Mouse (Mus musculus): ENCODE results near the gene Eva1b.
A peak's percentile ranks its signal among the peaks of the same experiment; 100 is the strongest.

Gene Eva1b

DNA sequence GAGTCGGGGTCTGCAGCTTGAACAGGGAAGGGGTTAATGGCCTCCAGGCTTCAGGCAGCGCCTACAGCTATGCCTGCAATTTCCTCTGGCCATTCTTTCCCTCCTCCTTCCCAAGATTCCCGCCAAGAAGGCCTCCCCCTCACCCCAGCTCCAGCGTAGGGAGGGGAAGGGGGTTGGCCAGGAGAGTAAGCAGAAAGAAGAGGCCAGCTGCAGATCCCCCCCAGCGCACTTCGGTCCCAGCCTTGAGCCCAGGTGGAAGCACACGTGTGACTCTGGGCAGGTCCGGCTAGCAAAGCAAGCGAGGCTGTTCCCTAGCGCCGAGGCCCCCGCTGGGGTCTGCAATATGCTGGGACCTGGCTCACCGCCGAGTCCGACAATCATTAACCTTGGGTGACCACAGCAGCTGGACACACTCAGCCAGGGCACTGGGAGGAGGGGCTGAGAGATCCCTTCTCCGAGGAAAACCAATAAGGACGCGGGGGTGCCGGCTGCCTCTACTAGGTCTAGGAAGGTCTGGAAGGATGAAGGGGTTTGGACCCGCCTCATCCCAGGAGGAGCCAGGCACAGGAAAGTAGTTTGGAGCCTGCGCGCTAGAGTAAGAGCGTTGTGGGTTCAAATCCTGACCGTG is at the start of gene Eva1b:
TSS of gene Eva1b (plus strand) at position 212 of the 628 bp plus-strand sequence.
- peak in 1 of 2 experiments; percentile 35 for DNase-seq

DNA sequence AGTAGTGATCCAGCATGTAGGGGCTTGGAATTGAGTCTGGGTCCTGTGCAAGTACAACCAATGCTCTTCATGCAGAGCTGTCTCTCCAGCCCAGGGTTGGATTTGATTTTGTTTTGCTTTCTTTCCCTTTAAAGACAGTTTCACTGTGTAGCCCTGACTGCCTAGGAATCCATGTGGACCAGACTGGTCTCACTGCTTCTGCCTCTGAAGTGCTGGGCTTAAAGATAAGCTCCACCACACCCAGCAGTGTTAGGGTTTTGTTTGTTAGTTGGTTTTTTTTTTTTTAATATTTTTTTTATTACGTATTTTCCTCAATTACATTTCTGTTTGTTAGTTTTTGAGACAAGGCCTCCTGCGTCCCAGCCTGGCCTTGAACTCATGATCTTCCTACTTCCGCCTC is 48.2 kb upstream of the Eva1b start:
- DNase-seq, result no peak

DNA sequence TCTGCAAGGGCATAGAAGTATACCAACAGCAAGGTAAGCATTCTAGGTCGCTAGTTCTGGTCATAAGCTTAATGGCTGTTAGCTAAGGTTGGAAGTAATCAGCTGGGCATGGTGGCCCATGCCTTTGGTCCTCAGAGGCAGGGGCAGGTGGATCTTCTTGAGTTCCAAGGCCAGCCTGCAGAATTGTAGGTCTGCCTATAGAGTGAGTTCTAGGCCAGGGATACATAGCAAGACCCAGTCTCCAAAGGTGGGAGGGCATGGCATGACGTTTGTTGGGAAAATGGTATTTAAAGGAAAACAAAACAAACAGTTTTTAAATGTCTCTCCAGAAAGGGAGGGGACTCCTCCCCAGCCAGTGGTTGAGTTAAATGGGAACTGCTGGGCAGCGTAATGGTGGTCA is 46.8 kb upstream of the Eva1b start:
- DNase-seq, result no peak

DNA sequence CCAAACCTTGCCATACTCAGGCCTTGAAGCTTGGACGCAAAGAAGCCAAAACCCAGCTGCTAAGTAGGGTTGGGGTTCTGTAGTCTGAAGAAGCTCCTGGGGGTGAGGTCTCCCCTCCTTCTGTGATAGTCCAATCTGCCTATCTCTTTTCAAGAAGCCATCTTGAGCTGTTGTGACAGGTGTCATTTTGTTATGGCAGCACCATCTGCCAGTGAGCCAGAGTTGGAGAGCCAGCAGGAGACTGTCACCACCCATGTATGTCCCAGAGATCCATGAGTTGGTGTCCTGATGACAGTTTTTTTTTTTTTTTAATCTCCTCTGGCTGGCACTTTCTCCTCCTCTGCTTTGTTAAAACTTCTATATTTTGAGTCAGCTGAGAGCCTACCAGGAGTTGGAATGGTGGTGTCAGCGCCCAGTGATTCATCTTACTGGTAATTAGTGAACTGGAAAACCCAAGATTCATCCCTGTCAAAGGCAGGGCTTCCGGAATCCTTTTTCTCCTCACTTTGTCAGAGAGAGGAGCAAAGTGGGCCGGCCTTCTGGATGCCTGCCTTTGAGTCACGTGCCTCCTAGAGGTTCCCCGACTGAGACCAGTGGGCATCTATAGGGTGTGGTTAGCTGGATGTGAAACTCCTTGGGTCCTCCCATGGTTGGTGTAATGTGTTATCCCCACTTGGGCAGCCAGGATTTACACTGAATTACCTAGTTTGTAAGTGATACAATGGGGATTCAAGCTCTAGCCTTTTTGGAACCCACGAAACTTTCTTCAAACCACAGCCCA is 45.3 kb upstream of the Eva1b start:
- DNase-seq, result no peak

DNA sequence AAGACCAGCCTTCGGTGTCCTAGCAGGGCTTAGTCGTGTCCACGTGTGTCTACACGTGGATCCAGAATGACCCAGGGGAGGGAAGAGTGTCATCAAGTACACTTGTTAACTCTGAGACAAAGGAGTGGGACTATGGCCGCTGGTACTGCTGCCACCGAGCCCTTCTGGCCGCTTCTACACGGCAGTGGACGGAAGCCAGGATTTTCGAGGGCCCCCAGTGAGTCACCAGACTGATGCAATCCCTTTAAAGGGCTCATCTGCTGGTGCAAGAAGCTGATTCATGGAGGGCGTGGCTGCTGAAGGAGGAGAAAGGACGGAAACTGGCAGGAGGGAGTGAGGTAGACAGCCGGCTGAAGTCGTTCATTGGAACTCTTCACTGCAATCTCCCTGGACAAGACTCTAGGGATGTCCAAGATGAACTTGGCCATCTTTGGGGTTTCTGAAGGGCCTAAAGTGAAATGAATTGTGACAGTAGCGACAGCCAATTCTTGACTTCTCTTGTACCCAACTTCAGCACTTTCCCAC is 44.4 kb upstream of the Eva1b start:
- peak; percentile 42 to 67 for DNase-seq

DNA sequence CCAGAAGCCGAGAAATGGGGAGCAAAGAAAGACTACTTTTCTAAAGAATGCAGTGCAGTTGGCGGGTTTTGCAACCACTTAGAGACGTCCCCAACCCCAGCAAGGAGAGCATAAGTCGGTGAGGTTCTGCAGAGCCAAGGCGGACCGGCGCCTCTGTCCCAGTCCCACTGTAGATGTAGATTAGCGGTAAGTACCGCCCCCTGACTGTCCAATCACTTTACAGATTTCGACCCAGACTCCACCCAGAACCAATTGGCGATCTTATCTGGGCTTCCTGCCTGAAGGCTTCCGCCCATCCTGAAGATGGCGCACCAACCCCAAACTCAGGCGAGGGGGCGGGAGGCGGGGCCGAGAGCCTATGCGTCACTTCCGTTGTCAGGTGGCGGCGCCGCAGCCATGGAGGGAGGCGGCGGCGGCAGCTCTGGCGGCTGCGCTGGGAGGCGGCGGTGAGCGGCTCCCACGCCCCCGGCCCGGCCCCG is 43.9 kb upstream of the Eva1b start, which contains the start of gene Stk40:
TSS of gene Stk40 (plus strand) at position 368 of the 479 bp plus-strand sequence.
- DNase-seq, result peak; percentile 95 to 96

DNA sequence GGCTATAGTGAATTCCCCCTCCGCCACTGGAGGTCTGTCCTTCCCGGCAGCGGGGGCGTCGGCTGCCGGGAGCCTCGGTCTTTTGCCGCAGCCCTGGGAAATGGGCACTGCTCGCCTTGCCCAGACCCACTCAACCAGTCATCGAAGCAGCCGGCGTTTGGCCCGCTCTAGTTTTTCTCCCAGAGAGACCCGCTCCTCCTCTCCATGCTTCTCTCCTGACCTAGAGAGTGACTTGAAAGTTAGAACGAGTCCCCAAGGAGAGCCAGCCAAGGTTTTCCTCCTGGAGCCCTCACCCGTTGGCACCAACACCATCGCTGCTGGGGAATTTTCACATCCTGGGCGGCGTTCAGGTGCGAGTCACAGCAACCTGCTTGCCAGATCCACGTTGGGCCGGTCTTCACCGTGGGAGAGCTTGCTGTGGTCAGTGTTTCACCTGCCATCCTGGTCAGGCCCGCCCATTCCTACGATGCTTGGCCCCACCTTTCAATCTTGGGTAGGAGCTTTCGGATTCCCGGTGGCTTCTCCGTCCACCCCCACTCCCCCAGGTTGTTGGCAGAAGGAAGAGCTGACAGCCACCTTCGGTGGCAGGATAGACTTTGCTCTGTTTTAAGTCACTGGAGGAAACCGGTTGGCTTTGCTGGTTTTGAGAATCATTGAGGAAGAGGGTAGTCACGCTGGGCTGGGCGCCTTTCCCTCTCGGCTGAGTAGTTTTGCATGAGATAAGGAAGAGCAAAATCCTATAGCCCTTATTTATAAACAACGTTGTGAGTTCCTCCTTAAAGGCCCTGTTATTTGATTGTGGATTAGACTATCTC is 43.1 kb upstream of the Eva1b start:
- DNase-seq, result peak in 1 of 2 experiments; percentile 46

- DNase-seq, result no peak
Observed at GRCm38 (mm10) chr4:126105131-126105783, 42.3 kb upstream of the Eva1b start.

- DNase-seq, result no peak
Observed at GRCm38 (mm10) chr4:126108061-126108740, 39.3 kb upstream of the Eva1b start.

DNA sequence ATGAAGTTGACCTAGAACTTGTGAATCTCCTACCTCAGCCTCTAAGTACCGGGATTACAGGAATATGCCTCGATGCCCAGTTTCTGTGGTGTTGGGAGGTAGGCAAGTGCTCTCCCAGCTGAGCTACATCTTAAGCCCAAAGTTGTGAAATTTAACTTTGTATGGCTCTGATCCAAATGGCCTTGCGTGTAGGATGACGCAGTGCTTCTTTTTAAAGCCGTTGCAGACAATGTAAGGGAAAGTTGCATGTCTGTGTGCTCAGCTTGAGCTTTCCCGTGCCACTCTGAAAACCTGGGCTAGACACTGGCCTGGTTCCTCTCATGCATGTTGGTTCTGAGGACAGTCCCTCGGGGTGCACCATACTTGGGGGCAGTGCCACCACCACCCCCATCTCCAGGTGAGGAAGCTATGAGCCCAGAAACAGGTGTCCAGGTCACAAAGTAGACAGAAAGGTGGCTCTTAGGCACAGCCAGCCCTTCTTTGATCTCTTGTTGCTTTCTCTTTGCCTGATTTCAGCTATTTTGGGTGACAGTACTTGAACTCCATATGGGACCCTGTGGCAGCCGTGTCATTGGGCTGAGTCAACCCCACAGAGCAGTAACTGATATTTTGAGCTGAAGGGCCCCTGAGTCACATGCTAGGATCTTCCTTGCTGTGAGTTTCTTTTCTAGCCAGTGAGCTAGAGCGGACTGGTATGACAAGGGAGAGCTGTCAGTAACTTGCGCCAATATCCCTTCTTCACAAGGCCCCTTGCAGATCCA is 37.8 kb upstream of the Eva1b start:
- DNase-seq, result no peak

DNA sequence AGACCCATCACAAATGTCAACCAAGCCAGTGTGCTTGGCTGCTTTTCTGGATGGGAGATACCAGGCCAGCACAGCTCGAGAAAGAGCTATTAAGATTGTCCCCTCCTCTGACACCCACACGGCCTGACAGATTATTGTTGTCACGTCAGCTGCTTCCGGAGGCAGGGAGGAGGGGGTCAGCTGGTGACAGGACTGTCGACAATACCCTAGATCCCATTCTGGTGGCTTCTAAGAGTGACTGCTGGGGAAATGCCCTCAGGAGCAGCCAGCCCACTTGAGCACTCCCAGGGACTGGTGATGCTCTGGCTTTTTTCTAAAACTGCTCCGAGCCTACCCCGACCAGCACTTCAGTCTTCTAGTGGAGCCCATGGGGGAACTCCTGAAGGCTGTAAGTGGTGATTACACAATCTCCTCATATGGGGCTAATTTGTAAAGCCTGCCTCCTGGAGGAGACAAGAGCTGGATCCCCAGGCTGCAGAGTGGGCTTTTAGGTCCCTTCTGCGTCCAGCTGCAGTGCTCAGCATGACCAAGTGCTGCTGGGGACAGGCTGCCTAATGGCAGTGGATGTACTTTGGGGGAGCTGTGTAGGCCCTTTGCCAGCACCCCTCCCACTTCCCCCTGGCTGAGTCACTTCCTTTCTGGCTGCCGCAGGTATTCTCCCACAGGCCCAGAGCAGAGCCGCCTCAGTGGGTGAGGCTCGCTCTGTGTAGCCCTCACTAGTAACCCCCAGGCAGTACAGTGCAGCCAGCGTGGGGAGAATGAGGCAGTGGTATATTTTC is 37.0 kb upstream of the Eva1b start:
- DNase-seq, result peak; percentile 78 to 85

DNA sequence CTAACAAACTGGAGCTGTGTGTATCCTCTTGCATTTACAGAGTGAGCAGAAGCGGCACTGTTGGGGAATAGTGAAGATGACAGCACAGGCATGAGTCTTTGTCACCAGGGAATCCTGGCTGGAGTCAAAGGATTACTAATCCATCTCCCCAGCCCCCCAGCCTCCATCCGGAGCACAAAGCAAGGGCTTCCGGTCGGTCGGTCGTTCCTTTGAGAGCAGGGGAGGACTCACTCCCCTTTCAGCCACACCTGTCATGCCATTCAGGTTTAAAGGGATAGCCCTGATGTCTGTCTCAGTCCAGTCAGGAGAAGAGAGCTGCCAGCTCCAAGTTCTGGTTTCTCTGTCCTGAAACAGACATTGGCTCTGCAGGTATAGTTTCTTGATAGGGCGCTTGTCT is 36.4 kb upstream of the Eva1b start:
- no peak for DNase-seq

DNA sequence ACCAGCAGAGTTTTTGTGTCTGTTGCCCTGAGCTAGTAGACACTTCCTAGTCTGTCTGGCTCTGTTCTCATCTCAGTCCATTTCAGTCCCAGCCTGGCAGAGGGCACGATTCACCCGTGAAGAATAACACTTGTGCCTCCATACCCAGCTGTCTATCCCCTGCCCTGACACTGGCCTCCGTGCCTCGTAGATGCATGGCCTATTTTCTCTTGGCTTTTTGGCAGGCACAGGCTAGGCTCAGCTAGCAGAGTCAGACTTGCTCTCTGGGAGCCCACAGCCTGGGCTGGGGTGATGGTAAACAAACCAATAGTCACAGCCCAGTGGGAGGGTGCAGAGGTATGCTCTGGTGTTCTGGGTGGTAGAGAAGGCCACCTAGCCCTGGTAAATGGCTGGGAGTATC is 34.3 kb upstream of the Eva1b start:
- no peak for DNase-seq

GRCm38 (mm10) chr4:126113943-126114342 is 33.6 kb upstream of the Eva1b start:
- peak; percentile 72 for DNase-seq

GRCm38 (mm10) chr4:126115411-126115810 is 32.1 kb upstream of the Eva1b start:
- no peak for DNase-seq

GRCm38 (mm10) chr4:126115871-126116521 is 31.5 kb upstream of the Eva1b start:
- no peak for DNase-seq

DNA sequence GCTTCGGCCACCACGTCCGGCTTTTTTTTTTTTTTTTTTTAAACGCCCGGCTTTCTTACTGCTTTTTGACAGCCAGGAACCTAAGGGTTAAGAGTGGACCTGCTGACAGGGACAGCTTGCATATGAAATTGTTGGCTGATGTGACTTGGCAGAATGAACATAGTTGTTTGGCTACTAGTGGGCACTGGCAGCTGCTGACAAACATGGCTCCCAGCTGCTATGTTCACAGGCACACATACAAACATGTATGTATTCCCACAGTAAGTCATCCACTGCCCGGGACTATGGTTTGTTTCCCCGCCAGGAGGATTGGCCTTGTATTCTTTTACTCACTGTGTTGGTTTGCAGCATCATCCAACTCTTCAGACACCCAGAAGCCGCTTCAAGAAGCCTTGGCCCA is 30.4 kb upstream of the Eva1b start:
- no peak for DNase-seq

GRCm38 (mm10) chr4:126118651-126119050 is 28.9 kb upstream of the Eva1b start:
- no peak for DNase-seq

GRCm38 (mm10) chr4:126119051-126119450 is 28.5 kb upstream of the Eva1b start:
- DNase-seq, result no peak

DNA sequence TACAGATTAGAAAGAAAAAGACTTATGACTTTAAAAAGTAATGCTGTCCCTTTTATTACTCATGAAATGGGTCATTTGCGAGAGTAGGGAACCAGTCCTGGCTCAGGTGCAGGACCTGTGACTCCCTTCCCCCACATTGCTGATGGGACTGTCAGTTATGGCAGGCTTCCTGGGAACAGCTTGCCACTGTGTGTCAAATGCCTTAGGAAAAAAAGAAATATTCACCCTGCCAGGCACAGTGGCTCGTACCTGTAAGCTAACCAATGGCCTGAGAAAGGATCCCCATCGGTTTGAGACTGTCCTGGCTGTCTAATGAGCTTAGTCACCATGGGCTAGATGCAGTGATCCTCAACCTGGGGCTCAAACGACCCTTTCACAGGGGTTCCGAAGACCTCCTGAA is 27.5 kb upstream of the Eva1b start:
- DNase-seq, result no peak

All from thymus, postnatal 36 days (tissue).